Mouse (Mus musculus) G1E (cell line): ENCODE results near the gene Padi6. TPM values are rescaled to one million over a fixed set of nuclear protein-coding genes. Genes with fewer than 3 reads are reported as not detected.

Source experiments
- ATAC-seq: 2 replicates; pipeline ENCODE4 v1.8.0; 2016; ENCODE audit warnings: mild to moderate bottlenecking; ENCODE audit not compliant: insufficient number of reproducible peaks, poor library complexity, low FRiP score, severe bottlenecking; ENCODE audit errors: extremely low read depth
- DNase-seq: peaks from one replicate; pipeline ENCODE4 v3.0.0; 2012; ENCODE audit warnings: low spot score
- H3K27me3 ChIP-seq: 2 replicates; pipeline ENCODE4 v1.6.1; 2012; ENCODE audit warnings: mild to moderate bottlenecking, low read length, inconsistent platforms; ENCODE audit not compliant: insufficient read depth
- H3K36me3 ChIP-seq: replicated peaks from 2 replicates; pipeline ENCODE3; 2012; ENCODE audit warnings: mild to moderate bottlenecking, inconsistent platforms
- H3K4me1 ChIP-seq: 2 replicates; pipeline ENCODE4 v1.6.1; 2012; ENCODE audit warnings: low read depth, low read length, inconsistent platforms, mixed read lengths; ENCODE audit not compliant: insufficient read depth
- H3K4me3 ChIP-seq: 2 replicates; pipeline ENCODE4 v1.5.1; 2012; ENCODE audit warnings: low read depth, mild to moderate bottlenecking, inconsistent platforms, low read length, moderate library complexity, mixed read lengths
- H3K9me3 ChIP-seq: replicated peaks from 2 replicates; pipeline ENCODE4 v1.6.1; 2012; ENCODE audit warnings: inconsistent platforms
- CTCF ChIP-seq: IDR thresholded peaks from 2 replicates; pipeline ENCODE4 v1.5.1; 2012; ENCODE audit warnings: low read depth, low read length, inconsistent platforms, mixed read lengths
- GATA1 ChIP-seq: IDR thresholded peaks from 2 replicates; pipeline ENCODE4 v1.6.1; 2012; ENCODE audit warnings: borderline replicate concordance, low read length, inconsistent platforms, mixed read lengths
- GATA2 ChIP-seq: IDR thresholded peaks from 2 replicates; pipeline ENCODE4 v1.6.1; 2012; ENCODE audit warnings: low read depth, low read length, inconsistent platforms, borderline replicate concordance
- POLR2AphosphoS5 ChIP-seq: IDR thresholded peaks from 2 replicates; pipeline ENCODE4 v1.6.1; 2012; ENCODE audit warnings: low read depth, low read length, inconsistent platforms; ENCODE audit not compliant: insufficient replicate concordance
- TAL1 ChIP-seq: conservative IDR thresholded peaks from 2 replicates; pipeline ENCODE4 v1.6.1; 2012; ENCODE audit warnings: low read depth, low read length, inconsistent platforms, mixed read lengths
- polyA plus RNA-seq: library from polyadenylated mRNA; stranded (reverse); fragments of >175 nt; gene quantifications from 2 replicates; pipeline ENCODE4 v1.2.3, GENCODE M21; 2012
- total RNA-seq, 2 experiments: library from RNA; stranded (forward) in 1 of 2; stranded (reverse) in 1 of 2; fragments of 200-1000 nt in 1 of 2; fragments of >200 nt in 1 of 2; fragmentation: Nextera tagmentation in 1 of 2; gene quantifications; 2 replicates each; pipeline ENCODE4 v1.2.3; 2014 to 2017

The Padi6 gene
- total and polyA plus RNA-seq, 3 experiments = not detected

DNA sequence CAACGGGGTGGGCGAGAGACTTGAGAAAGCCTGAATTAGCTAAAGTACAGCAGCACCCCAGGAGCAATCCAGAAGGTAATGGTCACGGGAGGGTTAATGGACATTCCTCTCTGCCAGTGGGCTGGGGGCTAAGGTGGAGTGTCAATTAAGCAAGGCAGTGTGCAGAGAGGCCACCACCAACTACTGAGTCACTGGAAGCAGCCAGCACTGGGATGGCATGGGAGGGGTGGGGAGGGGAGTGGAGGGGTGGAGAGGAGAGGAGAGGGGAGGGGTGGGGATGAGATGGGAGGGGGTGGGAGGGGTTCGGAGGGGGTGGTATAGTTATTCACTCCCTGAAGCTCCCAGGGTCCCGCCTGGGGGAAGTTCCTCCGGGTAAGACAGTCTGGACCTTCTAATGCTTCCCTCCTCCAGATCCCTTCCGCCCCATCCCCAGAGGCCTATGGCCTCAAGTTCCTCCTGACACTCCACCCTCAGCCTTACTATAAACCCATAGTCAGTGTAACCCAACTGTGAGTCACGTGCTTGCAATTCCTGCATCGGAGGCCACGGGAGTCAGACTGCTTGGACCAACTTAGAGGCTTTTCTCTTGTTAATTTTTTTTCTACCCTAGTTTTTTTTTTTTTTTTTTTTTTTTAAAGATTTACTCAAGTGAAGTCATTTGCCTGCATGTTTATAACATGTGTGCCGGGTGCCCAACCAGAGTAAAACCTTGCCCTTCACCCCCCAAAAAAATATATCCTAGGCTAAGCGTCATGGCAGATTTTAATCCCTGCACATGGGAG lies 54.2 kb downstream of the Padi6 start:
- Histone ChIP-seq H3K4me1 (peaks cover 78% of the 10 kb centered on the region), H3K36me3 (no peaks in the 10 kb centered on the region), H3K4me3 (no peak overlapping the region; the same call in 1 of the 2 replicates), H3K9me3 (no peaks in the 10 kb centered on the region), H3K27me3 (no peaks in the 10 kb centered on the region)
- DNase-seq (no peak), ATAC-seq (peak; percentile 30)
- TF ChIP-seq POLR2AphosphoS5 = no peak
- TF ChIP-seq GATA1 = no peak
- TF ChIP-seq TAL1 = no peak
- TF ChIP-seq GATA2 = no peak
- TF ChIP-seq CTCF = no peak

DNA sequence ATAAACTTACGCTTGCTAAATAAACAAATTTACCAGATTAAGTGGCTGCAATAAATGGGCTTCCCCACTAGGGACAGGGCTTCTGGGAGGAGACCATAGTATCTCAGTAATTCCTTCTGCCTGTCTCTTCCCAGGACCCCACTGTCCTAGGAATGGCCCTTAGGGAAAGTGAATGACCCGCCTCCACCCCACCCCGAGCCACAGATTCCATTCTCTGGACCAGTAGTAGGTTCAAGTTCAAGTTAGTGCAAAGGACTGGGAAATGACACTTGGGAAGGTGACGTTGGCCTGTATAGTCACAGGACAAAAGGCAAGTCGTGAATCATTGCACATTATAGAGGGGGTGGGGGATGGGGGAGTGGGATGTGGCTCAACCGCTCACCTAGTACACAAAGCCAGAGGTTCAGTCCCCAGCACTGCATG lies 57.6 kb downstream of the Padi6 start:
- peak overlapping the region; percentile 52; the same call in 1 of the 2 replicates for H3K4me3 ChIP-seq
- no peak for ATAC-seq
- H3K27me3 ChIP-seq = no peaks in the 10 kb centered on the region
- TF ChIP-seq GATA1 = no peak
- no peak for TF ChIP-seq TAL1
- no peak for TF ChIP-seq GATA2
- TF ChIP-seq CTCF = no peak
- no peak for TF ChIP-seq POLR2AphosphoS5
- no peaks in the 10 kb centered on the region for H3K36me3 ChIP-seq
- no peak for DNase-seq
- no peaks in the 10 kb centered on the region for H3K9me3 ChIP-seq
- H3K4me1 ChIP-seq = peaks cover 69% of the 10 kb centered on the region

DNA sequence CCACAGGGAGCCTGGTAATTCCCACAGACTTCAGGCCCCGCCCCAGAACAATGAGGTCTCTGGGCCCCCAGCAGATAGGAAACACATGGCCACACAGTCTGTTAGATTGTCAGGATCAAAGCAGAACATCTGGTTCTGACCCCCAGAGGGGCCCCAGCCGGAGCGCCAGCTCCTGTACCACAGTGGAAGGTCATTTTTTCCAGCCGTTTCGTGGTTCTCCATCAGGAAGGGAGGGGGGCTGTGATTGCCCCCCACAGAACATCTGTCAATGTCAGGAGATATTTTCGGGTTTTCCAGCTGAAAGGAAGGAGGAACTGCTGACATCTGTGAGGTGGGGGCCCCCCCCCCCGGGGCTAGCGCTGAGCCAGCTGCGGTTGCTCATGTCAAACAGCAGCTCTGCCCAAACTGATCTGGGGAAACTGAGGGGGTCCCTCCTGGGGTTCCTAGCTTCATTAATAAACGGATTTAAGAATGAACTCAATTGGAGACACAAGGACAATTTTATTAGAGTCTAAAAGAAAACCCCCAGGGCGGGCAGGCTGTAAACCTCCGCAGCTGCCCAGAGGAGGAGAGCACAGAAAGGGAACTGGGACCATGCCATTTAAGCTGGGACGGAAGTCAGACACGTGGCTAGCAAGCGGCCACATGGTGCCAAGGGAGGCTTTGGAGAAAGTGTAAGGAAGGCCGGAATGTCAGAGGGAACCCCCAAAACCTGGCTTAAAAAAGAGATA lies 58.1 kb downstream of the Padi6 start:
- Histone ChIP-seq H3K36me3 (no peaks in the 10 kb centered on the region), H3K4me1 (peaks cover 68% of the 10 kb centered on the region), H3K27me3 (no peaks in the 10 kb centered on the region), H3K4me3 (peak overlapping the region; percentile 52; the same call in 1 of the 2 replicates), H3K9me3 (no peaks in the 10 kb centered on the region)
- peak; percentile 58 for DNase-seq
- ATAC-seq = peak; percentile 87
- TF ChIP-seq GATA2 (no peak), TAL1 (peak; percentile 79)

DNA sequence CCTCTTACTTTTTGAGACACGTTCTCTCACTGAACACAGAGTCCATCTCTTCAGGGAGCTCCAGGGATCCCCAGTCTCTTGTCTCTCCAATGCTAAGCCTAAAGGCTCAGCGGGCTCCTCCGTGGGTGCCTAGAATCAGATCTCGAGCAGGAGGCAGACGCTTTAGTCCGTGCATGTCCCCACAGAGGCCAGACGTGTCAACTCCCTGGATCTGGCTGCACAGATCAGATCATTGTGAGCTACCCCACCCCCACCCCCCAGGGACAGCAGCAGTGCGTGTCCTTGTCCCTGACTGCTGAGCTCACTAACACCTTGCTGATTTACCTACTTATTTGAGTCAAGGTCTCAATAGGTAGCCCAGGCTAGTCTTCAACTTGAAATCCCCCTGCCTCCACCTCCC lies 58.8 kb downstream of the Padi6 start:
- ATAC-seq = no peak
- TF ChIP-seq POLR2AphosphoS5 (no peak), GATA1 (no peak), CTCF (no peak), GATA2 (no peak), TAL1 (no peak)
- Histone ChIP-seq H3K4me3 (peak overlapping the region; percentile 40; the same call in 1 of the 2 replicates), H3K27me3 (no peaks in the 10 kb centered on the region), H3K9me3 (no peaks in the 10 kb centered on the region), H3K4me1 (peaks cover 64% of the 10 kb centered on the region), H3K36me3 (no peaks in the 10 kb centered on the region)
- no peak for DNase-seq

DNA sequence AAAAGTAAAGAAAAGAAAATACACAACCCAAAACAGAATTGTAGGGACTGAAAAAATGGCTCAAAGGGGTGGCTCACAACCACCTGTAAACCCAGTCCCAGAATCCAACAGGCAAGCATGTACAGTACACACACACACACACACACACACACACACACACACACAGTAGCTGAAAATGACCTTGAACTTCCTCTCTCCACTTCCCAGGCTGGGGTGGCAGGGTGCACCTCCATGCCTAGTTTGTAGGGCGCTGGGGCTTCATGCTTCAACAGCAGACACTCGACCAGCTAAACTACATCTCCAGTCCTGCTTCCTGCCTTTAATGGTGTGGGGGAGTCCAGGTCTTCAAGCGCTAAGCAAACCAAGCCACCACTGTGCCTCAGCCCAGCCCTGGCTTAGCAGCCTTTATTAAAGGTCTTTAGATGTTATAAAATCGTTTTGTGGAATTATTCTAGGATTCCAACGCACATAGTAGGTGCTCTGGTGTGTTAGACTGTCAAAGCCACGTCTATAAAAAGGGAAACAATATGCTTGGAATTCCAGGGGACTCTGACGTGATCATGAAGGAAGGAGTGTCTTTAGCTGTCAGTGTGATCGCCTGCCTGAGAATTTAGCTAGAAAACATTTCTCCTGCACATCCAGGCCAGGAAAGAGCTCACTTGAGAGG lies 61.6 kb downstream of the Padi6 start:
- no peaks in the 10 kb centered on the region for H3K9me3 ChIP-seq
- no peak for TF ChIP-seq TAL1
- TF ChIP-seq POLR2AphosphoS5 = no peak
- TF ChIP-seq GATA2 = no peak
- no peak for TF ChIP-seq CTCF
- no peak for TF ChIP-seq GATA1
- ATAC-seq = no peak

DNA sequence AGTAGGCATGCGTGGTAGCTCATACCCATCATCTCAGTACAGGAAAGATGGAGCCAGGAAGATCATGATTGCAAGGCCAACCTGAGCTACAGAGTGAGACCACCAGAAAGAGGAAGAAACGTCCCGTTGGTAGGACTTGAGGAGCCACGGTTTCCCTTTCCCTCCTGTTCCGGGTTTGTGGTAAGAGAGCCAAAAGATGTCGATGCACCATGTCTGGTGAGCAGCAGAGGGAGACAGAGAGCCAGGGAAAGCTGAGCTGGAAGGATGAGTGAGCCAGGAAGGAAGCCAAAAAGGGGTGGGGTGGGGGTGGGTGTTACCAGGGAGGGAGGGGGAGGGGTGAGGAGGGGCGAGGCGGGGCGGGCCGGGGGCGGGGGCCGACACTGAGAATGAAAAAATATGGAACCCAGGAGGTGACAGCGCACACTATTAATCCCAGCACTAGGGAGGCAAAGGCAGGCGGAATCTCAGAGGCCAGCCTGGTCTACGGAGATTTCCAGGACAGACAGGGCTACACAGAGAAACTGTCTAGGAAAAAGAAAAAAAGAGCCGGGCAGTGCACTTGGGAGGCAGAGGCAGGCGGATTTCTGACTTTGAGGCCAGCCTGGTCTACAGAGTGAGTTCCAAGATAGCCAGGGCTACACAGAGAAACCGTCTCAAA lies 62.6 kb downstream of the Padi6 start:
- H3K27me3 ChIP-seq = 0 out of 2 replicates have a peak, but pooled peaks cover 2% of the 10 kb centered on the region
- H3K4me3 ChIP-seq = peak overlapping the region; percentile 18; the same call in 1 of the 2 replicates
- 0 out of 2 replicates have a peak, but pooled peaks have one; percentile 7 for ATAC-seq
- peaks cover 37% of the 10 kb centered on the region for H3K4me1 ChIP-seq
- H3K36me3 ChIP-seq = no peaks in the 10 kb centered on the region
- peak; percentile 87 for DNase-seq
- H3K9me3 ChIP-seq = no peaks in the 10 kb centered on the region
- peak; percentile 63 for TF ChIP-seq CTCF
- no peak for TF ChIP-seq POLR2AphosphoS5

More for the DNA sequence above, 61.6 kb downstream of the Padi6 start:
- Histone ChIP-seq H3K36me3 (no peaks in the 10 kb centered on the region), H3K4me3 (0 out of 2 replicates have a peak overlapping the region, but pooled peaks have one; percentile 9), H3K4me1 (peaks cover 47% of the 10 kb centered on the region), H3K27me3 (0 out of 2 replicates have a peak, but pooled peaks cover 1% of the 10 kb centered on the region)
- no peak for DNase-seq
